Mouse (Mus musculus): ENCODE results near the gene Ccnq.

GRCm38 (mm10) chr11:78793116-78793515, 41.6 kb upstream of the Ccnq start:
- TF ChIP-seq CTCF (conservative IDR thresholded peaks at IDR 0.05; ENCODE audit: insufficient read depth, insufficient read length, low read depth, low read length): no peak
- TF ChIP-seq POLR2A (IDR thresholded peaks at IDR 0.05; ENCODE audit: low read depth, low read length): no peak
